Mouse (Mus musculus) left cerebral cortex, postnatal 14 days (tissue): ENCODE data around the gene Rap2b. TPM values are rescaled to one million over a fixed set of nuclear protein-coding genes. Genes with fewer than 3 reads are reported as not detected.
A peak's percentile ranks its signal among the peaks of the same experiment; 100 is the strongest.

Experiments used
- DNase-seq, 2 experiments: peaks; one replicate each; pipeline ENCODE4 v3.0.0; 2021 to 2022; ENCODE audit warnings: low spot score in 2 of 2, mixed read lengths in 1 of 2
- intact Hi-C: fragments of 180-260 bp; cut with DNase I; formaldehyde crosslinking; loops from one replicate; pipeline ENCODE4 v1.15.1; 2025
- total RNA-seq, 2 experiments: library from RNA; stranded (reverse); gene quantifications; 2 replicates each; pipeline ENCODE4 v1.2.3; 2021

Gene Rap2b
- total RNA-seq, 2 experiments from 2014 or later = 44.9 to 46.9 TPM

- intact Hi-C loops = loop anchor here (5.0 kb wide), 1 partner anchor 826 kb away; no protein-coding TSS in a partner anchor
- peak in 1 of 2 experiments; percentile 14 for DNase-seq
These were observed 4.4 kb downstream of the Rap2b start, which contains the start of gene B430305J03Rik for GRCm38 (mm10) chr3:61365779-61366373. Gene B430305J03Rik (minus strand): TSS chr3:61365951.

DNA sequence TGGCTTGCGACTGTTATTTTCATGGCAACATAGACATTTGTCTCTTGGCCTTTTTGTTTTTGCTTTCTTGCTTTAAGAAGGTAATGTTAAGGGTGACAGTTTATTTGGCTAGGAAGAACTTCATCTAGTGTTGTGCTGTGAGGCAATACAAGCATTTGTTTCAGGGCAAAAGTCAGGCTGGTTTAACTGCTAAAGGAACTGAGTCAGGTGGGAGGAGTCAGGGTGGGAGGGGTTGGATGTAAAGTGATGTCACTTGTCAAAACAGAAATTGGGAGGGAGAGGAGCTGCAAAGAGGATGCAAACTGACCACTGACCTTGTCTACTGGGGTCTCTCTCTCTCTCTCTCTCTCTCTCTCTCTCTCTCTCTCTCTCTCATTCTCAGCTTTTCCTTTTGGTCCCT is 7.0 kb downstream of the Rap2b start:
- no peak for DNase-seq
- intact Hi-C loops = loop anchor here (5.0 kb wide), 1 partner anchor 824 kb away; no protein-coding TSS in a partner anchor

DNA sequence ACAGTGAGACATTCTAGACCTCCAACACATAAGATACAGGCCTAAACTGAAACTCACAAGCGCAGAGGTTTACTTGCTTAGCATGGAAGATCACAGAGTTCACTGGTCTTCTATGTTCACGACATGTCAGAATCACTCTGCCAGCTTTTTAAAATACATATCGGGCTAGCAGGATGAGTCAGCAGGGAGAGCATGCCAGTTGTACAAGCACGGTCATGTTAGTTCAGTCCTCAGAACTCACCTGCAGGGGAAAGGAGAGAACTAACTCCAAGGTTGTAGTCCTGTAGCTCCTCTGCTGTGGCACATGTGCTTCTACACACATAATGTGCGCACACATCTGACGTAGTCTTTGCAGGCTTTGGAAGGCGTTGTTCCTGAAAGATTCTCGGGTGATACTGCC is 14.6 kb downstream of the Rap2b start:
- intact Hi-C loops = no loop called here
- DNase-seq = no peak

DNA sequence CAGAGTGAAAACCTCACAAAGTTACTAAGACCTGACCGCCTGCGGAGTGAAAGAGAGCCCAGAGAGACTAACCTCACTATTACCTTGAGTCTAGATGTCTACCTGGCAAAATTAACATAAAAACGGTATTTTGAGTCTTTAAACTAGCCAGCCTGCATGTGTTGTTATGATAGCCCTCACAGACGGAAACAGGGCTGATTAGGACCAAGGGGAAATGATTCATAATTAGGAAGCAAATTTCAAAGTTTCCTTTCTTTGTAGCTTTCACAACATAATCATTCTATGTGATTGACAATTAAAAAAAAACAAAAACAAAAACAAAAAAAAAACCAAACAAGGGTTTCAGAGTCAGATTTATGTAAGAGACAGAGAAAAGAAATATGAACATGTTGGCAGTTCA is 24.9 kb downstream of the Rap2b start:
- DNase-seq = no peak
- intact Hi-C loops = no loop called here

GRCm38 (mm10) chr3:61391564-61391963 is 30.1 kb downstream of the Rap2b start:
- intact Hi-C loops = no loop called here

DNA sequence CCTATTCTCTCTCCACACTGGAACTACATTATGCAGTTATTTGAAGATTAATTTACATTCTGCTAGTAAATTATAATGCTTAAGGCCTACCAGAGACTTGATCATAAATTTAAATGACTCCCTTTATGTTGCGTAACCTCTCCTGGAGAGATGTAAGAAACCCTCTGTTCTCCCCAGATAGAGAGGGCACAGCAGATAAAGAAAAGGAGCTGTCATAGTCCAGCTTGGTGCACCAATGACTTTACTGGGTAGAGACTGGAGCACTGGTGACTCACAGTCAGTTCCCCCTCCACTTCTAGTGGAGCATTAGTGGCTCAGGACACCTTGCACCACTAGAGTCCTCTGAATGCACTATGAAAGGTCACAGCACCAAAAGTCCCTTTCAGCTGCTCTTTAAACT is 31.4 kb downstream of the Rap2b start:
- intact Hi-C loops = no loop called here
- no peak for DNase-seq

More at GRCm38 (mm10) chr3:61391564-61391963, 30.1 kb downstream of the Rap2b start:
- no peak for DNase-seq

GRCm38 (mm10) chr3:61393520-61393919 is 32.1 kb downstream of the Rap2b start:
- intact Hi-C loops = no loop called here
- DNase-seq = no peak

DNA sequence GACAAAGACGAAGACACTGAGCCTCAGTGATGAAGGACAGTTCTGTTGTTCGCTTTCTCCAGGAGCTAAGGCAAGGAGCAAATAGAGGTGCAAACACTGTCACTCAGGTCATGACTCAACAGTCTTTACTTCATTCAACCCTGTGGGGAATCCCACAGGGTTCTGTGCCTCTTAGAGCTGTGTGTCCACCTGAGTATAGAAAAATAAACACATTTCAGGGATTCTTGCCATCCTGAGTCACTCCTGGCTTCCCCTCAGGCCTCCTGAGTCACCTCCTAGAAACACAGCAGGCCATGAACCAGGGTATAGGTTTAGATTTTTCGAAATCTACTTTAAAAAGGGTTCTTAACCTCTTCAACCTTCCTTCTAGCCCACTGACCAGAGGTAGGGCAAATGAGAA is 33.9 kb downstream of the Rap2b start:
- intact Hi-C loops = no loop called here
- DNase-seq = no peak

- intact Hi-C loops = no loop called here
- no peak for DNase-seq
These were observed 35.3 kb downstream of the Rap2b start for GRCm38 (mm10) chr3:61396728-61397127.

- intact Hi-C loops = no loop called here
- no peak for DNase-seq
These were observed 39.5 kb downstream of the Rap2b start for GRCm38 (mm10) chr3:61400823-61401387.

DNA sequence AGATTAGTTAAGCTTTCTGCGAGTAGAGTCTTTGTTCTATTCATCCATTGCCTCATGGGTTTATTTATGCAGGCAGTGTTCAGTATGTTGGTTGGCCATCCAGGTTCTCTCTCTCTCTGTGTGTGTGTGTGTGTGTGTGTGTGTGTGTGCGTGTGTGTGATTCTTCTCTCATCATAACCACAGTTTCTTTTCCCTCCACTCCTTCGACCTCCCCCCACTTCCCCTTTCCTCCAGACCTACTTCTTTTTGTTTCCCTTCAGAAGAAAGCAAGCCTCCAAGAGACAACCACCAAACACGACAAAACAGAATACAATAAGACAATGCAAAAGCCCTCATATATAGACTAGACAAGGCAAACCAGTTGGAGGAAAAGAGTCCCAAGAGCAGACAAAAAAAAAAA is 45.5 kb downstream of the Rap2b start:
- intact Hi-C loops = no loop called here
- no peak for DNase-seq

DNA sequence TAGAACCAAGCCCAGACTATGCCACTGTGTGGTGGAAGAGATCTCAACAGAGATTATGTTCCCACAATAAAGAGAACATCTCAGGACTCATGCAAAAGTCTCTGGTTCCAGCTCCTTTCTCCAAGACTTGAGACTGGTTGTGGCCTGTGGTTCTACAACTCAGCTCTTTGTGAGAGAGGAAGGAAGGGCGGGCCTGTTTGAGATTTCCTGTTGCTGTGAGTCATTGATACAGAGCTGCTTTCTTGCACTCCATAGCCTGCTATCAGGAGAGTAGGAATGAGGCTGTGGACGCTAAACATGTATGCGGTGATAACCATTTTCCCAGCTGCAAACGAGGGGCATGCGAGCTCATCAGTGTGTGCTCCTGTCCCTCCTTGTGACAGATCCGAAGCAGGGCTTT is 48.2 kb downstream of the Rap2b start:
- no peak for DNase-seq

GRCm38 (mm10) chr3:61415883-61416282 is 54.4 kb downstream of the Rap2b start:
- no peak for DNase-seq
- intact Hi-C loops = no loop called here

More for the DNA sequence above, 48.2 kb downstream of the Rap2b start:
- intact Hi-C loops = no loop called here

Other genes starting within 250 kb of the Rap2b start
- 1 to 10 TPM; 1.8 to 2.4 TPM for gene B430305J03Rik, start 4.3 kb downstream of the Rap2b start, total RNA-seq